Mouse (Mus musculus) CH12.LX (cell line): ENCODE measurements around the gene Chst8. TPM values are rescaled to one million over a fixed set of nuclear protein-coding genes. Genes with fewer than 3 reads are reported as not detected.

Experiments
- DNase-seq: peaks from one replicate; pipeline ENCODE4 v3.0.0-alpha.2; 2013; ENCODE audit errors: extremely low read depth
- H3K27ac ChIP-seq: 2 replicates; pipeline ENCODE4 v1.5.1; 2012; ENCODE audit warnings: low read depth, mild to moderate bottlenecking, control low read depth, moderate library complexity; ENCODE audit not compliant: insufficient read depth
- H3K27me3 ChIP-seq: replicated peaks from 2 replicates; pipeline ENCODE3; 2012; ENCODE audit warnings: inconsistent platforms
- H3K36me3 ChIP-seq, 2 experiments: replicated peaks in 1 of 2; 2 replicates each; pipeline versions ENCODE3 to v1.6.1; 2012; ENCODE audit warnings: inconsistent platforms in 1 of 2, low read length in 1 of 2, mild to moderate bottlenecking in 1 of 2, mixed read lengths in 1 of 2, moderate library complexity in 1 of 2; ENCODE audit not compliant: control insufficient read depth in 1 of 2, insufficient read depth in 1 of 2
- H3K4me1 ChIP-seq, 2 experiments: 2 replicates each; pipeline ENCODE4 v1.6.1; 2012; ENCODE audit warnings: inconsistent platforms in 1 of 2, moderate library complexity in 1 of 2; ENCODE audit not compliant: insufficient read depth in 2 of 2, control insufficient read depth in 1 of 2
- H3K4me2 ChIP-seq: 2 replicates; pipeline ENCODE4 v1.6.1; 2012; ENCODE audit warnings: low read depth, mild to moderate bottlenecking, control low read depth; ENCODE audit not compliant: poor library complexity, insufficient read depth, severe bottlenecking
- H3K4me3 ChIP-seq, 3 experiments: fragments of 150-350 bp in 1 of 3; sonication (generic) in 1 of 3; replicated peaks in 1 of 3; 2 replicates each; pipeline versions ENCODE3 to v1.5.1; 2011 to 2012; ENCODE audit warnings: low read depth in 2 of 3, low read length in 2 of 3, mild to moderate bottlenecking in 2 of 3, moderate library complexity in 2 of 3, control low read depth in 1 of 3, improper control_type of control experiment in 1 of 3, inconsistent platforms in 1 of 3, mixed read lengths in 1 of 3; ENCODE audit not compliant: poor library complexity in 1 of 3
- H3K79me2 ChIP-seq: replicated peaks from 2 replicates; pipeline ENCODE4 v1.6.1; 2012; ENCODE audit warnings: mild to moderate bottlenecking, moderate library complexity; ENCODE audit not compliant: control insufficient read depth, poor library complexity, insufficient read depth, severe bottlenecking; ENCODE audit errors: extremely low read depth
- H3K9ac ChIP-seq: 2 replicates; pipeline ENCODE4 v1.6.1; 2012; ENCODE audit warnings: low read depth, mild to moderate bottlenecking, control low read depth, moderate library complexity; ENCODE audit not compliant: insufficient read depth
- H3K9me3 ChIP-seq: replicated peaks from 2 replicates; pipeline ENCODE3; 2012; ENCODE audit warnings: low read length, inconsistent platforms, mixed read lengths
- BHLHE40 ChIP-seq: IDR thresholded peaks from 2 replicates; pipeline ENCODE4 v1.6.1; 2011; ENCODE audit warnings: mild to moderate bottlenecking, low read depth, low read length, improper control_type of control experiment
- CHD1 ChIP-seq: IDR thresholded peaks from 2 replicates; pipeline ENCODE4 v1.6.1; 2012; ENCODE audit warnings: low read depth, low read length, improper control_type of control experiment, inconsistent platforms
- CTCF ChIP-seq, 2 experiments: IDR thresholded peaks in 1 of 2; conservative IDR thresholded peaks in 1 of 2; 2 replicates each; pipeline ENCODE4 v1.5.1; 2011 to 2012; ENCODE audit warnings: low read depth in 2 of 2, low read length in 2 of 2, improper control_type of control experiment in 1 of 2, inconsistent platforms in 1 of 2, mild to moderate bottlenecking in 1 of 2, moderate library complexity in 1 of 2
- ELF1 ChIP-seq: IDR thresholded peaks from 2 replicates; pipeline ENCODE4 v1.6.1; 2014; ENCODE audit warnings: low read depth, mild to moderate bottlenecking, inconsistent platforms, low read length, improper control_type of control experiment
- ETS1 ChIP-seq: conservative IDR thresholded peaks from 2 replicates; pipeline ENCODE4 v1.6.1; 2012; ENCODE audit warnings: low read depth, mild to moderate bottlenecking, inconsistent platforms, low read length, improper control_type of control experiment, moderate library complexity
- GABPA ChIP-seq: IDR thresholded peaks from 2 replicates; pipeline ENCODE4 v1.6.1; 2012; ENCODE audit warnings: low read depth, low read length, improper control_type of control experiment, inconsistent platforms; ENCODE audit not compliant: insufficient replicate concordance
- HCFC1 ChIP-seq: IDR thresholded peaks from 2 replicates; pipeline ENCODE4 v1.6.1; 2012; ENCODE audit warnings: low read depth, mild to moderate bottlenecking, inconsistent platforms, low read length, improper control_type of control experiment
- JUND ChIP-seq: conservative IDR thresholded peaks from 2 replicates; pipeline ENCODE4 v1.6.1; 2011; ENCODE audit warnings: low read depth, low read length, improper control_type of control experiment
- KAT2A ChIP-seq: IDR thresholded peaks from 2 replicates; pipeline ENCODE4 v1.6.1; 2012; ENCODE audit warnings: low read length, improper control_type of control experiment, inconsistent platforms; ENCODE audit not compliant: insufficient replicate concordance
- MAFK ChIP-seq: IDR thresholded peaks from 2 replicates; pipeline ENCODE4 v1.6.1; 2011; ENCODE audit warnings: low read length, improper control_type of control experiment; ENCODE audit not compliant: insufficient replicate concordance
- MAX ChIP-seq: IDR thresholded peaks from 2 replicates; pipeline ENCODE4 v1.6.1; 2011; ENCODE audit warnings: low read length, improper control_type of control experiment
- MEF2A ChIP-seq: IDR thresholded peaks from 2 replicates; pipeline ENCODE4 v1.6.1; 2014; ENCODE audit warnings: low read depth, mild to moderate bottlenecking, inconsistent platforms, low read length, improper control_type of control experiment, borderline replicate concordance
- MXI1 ChIP-seq: IDR thresholded peaks from 2 replicates; pipeline ENCODE4 v1.6.1; 2011; ENCODE audit warnings: mild to moderate bottlenecking, low read depth, low read length, improper control_type of control experiment
- MYC ChIP-seq: IDR thresholded peaks from 2 replicates; pipeline ENCODE4 v1.6.1; 2011; ENCODE audit warnings: low read depth, mild to moderate bottlenecking, improper control_type of control experiment, low read length
- NRF1 ChIP-seq: IDR thresholded peaks from 2 replicates; pipeline ENCODE4 v1.6.1; 2014; ENCODE audit warnings: low read depth, mild to moderate bottlenecking, inconsistent platforms, low read length, improper control_type of control experiment, moderate library complexity
- PAX5 ChIP-seq: IDR thresholded peaks from 2 replicates; pipeline ENCODE4 v1.6.1; 2012; ENCODE audit warnings: low read length, inconsistent platforms, mixed read lengths
- POLR2AphosphoS2 ChIP-seq: IDR thresholded peaks from 2 replicates; pipeline ENCODE4 v1.6.1; 2011; ENCODE audit warnings: low read depth, low read length, improper control_type of control experiment
- RAD21 ChIP-seq: IDR thresholded peaks from 2 replicates; pipeline ENCODE4 v1.6.1; 2011; ENCODE audit warnings: low read depth, mild to moderate bottlenecking, low read length, improper control_type of control experiment, moderate library complexity
- SIN3A ChIP-seq: IDR thresholded peaks from 2 replicates; pipeline ENCODE4 v1.6.1; 2012; ENCODE audit warnings: low read length, improper control_type of control experiment, inconsistent platforms
- SMC3 ChIP-seq: IDR thresholded peaks from 2 replicates; pipeline ENCODE4 v1.6.1; 2011; ENCODE audit warnings: low read depth, low read length, improper control_type of control experiment
- TBP ChIP-seq: conservative IDR thresholded peaks from 2 replicates; pipeline ENCODE4 v1.6.1; 2011; ENCODE audit warnings: low read depth, low read length, improper control_type of control experiment
- TCF12 ChIP-seq: IDR thresholded peaks from 2 replicates; pipeline ENCODE4 v1.6.1; 2014; ENCODE audit warnings: low read depth, mild to moderate bottlenecking, inconsistent platforms, low read length, improper control_type of control experiment
- UBTF ChIP-seq: IDR thresholded peaks from 2 replicates; pipeline ENCODE4 v1.6.1; 2012; ENCODE audit warnings: low read depth, mild to moderate bottlenecking, inconsistent platforms, low read length, improper control_type of control experiment, moderate library complexity
- USF2 ChIP-seq: conservative IDR thresholded peaks from 2 replicates; pipeline ENCODE4 v1.6.1; 2011; ENCODE audit warnings: low read depth, low read length, improper control_type of control experiment
- ZC3H11A ChIP-seq: IDR thresholded peaks from 2 replicates; pipeline ENCODE4 v1.6.1; 2012; ENCODE audit warnings: low read depth, mild to moderate bottlenecking, inconsistent platforms, low read length, improper control_type of control experiment
- ZKSCAN1 ChIP-seq: IDR thresholded peaks from 2 replicates; pipeline ENCODE4 v1.6.1; 2012; ENCODE audit warnings: low read depth, inconsistent platforms, low read length, improper control_type of control experiment, borderline replicate concordance
- dilution Hi-C: fragments of 300-500 bp; cut with MboI; formaldehyde crosslinking; loops from 2 replicates; pipeline ENCODE4 v1.14.3; 2020; ENCODE audit warnings: low sequenced_read_pairs; ENCODE audit not compliant: extremely low pct_unique_long_range_greater_than_20kb, extremely low pct_ligation_motif_present
- in situ Hi-C: fragments of 300-500 bp; cut with MboI; formaldehyde crosslinking; loops from 3 replicates; pipeline ENCODE4 v1.14.3; 2019; ENCODE audit warnings: low sequenced_read_pairs, low pct_ligation_motif_present, low pct_unique_long_range_greater_than_20kb, mixed read lengths
- polyA plus RNA-seq: library from polyadenylated mRNA; unstranded; fragments of >175 nt; gene quantifications from 2 replicates; pipeline ENCODE4 v1.2.1, GENCODE M21; 2012; ENCODE audit warnings: low read depth; ENCODE audit not compliant: insufficient read length
- total RNA-seq, 2 experiments: library from RNA; depleted of rRNA; stranded (reverse); fragments of 300-350 nt in 1 of 2; fragments of >200 nt in 1 of 2; gene quantifications; 2 replicates each; pipeline ENCODE4 v1.2.3; 2012 to 2014

Chst8 gene
- total and polyA plus RNA-seq, 3 experiments: 0.13 to 0.27 (median 0.16) TPM

GRCm38 (mm10) chr7:34750350-34750749, 62.2 kb downstream of the Chst8 start:
- Histone ChIP-seq H3K4me3 (no peak overlapping the region), H3K9me3 (peaks cover 3% of the 10 kb centered on the region), H3K27me3 (no peaks in the 10 kb centered on the region), H3K4me1 (peaks cover 14 to 34% of the 10 kb centered on the region in 2 experiments), H3K4me2 (no peak overlapping the region), H3K9ac (no peak overlapping the region), H3K36me3 (no peaks in the 10 kb centered on the region), H3K27ac (no peak overlapping the region), H3K79me2 (no peaks in the 10 kb centered on the region)
- no peak for DNase-seq
- in situ Hi-C loops: no loop called here
- dilution Hi-C loops: no loop called here
- TF ChIP-seq UBTF: no peak
- TF ChIP-seq PAX5: no peak
- no peak for TF ChIP-seq TBP
- TF ChIP-seq ZC3H11A: no peak
- no peak for TF ChIP-seq SMC3
- TF ChIP-seq ETS1: no peak
- TF ChIP-seq MAX: no peak

- H3K4me2 ChIP-seq: no peak overlapping the region
- 0 out of 2 replicates have a peak, but pooled peaks have one; percentile 45 for TF ChIP-seq MYC
- peak; percentile 49 to 64 for TF ChIP-seq CTCF (conservative IDR thresholded peaks at IDR 0.05 in 1 of 2, IDR thresholded peaks at IDR 0.05 in 1 of 2; ENCODE audit: low read depth in 2 of 2, low read length in 2 of 2)
- 0 out of 2 replicates have a peak, but pooled peaks have one; percentile 25 for TF ChIP-seq MAX
- TF ChIP-seq TCF12: no peak
- no peak for TF ChIP-seq NRF1
- TF ChIP-seq BHLHE40: no peak
- peak; percentile 20; the same call in 1 of the 2 replicates for TF ChIP-seq SMC3
- no peak for TF ChIP-seq ZC3H11A
- peak; percentile 33 for TF ChIP-seq RAD21
- no peaks in the 10 kb centered on the region for H3K79me2 ChIP-seq
- peaks cover 18 to 39% of the 10 kb centered on the region in 2 experiments for H3K4me1 ChIP-seq
- H3K36me3 ChIP-seq: no peaks in the 10 kb centered on the region
- DNase-seq: peak; percentile 40
- dilution Hi-C loops: no loop called here
- in situ Hi-C loops: no loop called here
- peaks cover 3% of the 10 kb centered on the region for H3K9me3 ChIP-seq
- no peaks in the 10 kb centered on the region for H3K27me3 ChIP-seq
- no peak overlapping the region for H3K9ac ChIP-seq
- H3K27ac ChIP-seq: no peak overlapping the region
- H3K4me3 ChIP-seq: no peak overlapping the region
These were observed 62.8 kb downstream of the Chst8 start for GRCm38 (mm10) chr7:34749753-34750152.

- Histone ChIP-seq H3K4me1 (peaks cover 19 to 49% of the 10 kb centered on the region in 2 experiments), H3K27me3 (no peaks in the 10 kb centered on the region), H3K27ac (no peak overlapping the region), H3K9me3 (peaks cover 3% of the 10 kb centered on the region), H3K79me2 (no peaks in the 10 kb centered on the region), H3K4me3 (no peak overlapping the region), H3K36me3 (no peaks in the 10 kb centered on the region), H3K9ac (no peak overlapping the region), H3K4me2 (no peak overlapping the region)
- peak; percentile 62 for DNase-seq
- dilution Hi-C loops (no loop called here), in situ Hi-C loops (no loop called here)
- TF ChIP-seq MEF2A (no peak), BHLHE40 (peak; percentile 69), ZKSCAN1 (no peak), JUND (no peak), SIN3A (no peak), TCF12 (peak; percentile 58; the same call in 1 of the 2 replicates), MAFK (no peak), USF2 (no peak), HCFC1 (no peak), KAT2A (no peak), MXI1 (no peak), CHD1 (no peak), ETS1 (peak; percentile 43), GABPA (no peak), MYC (no peak), ELF1 (no peak), POLR2AphosphoS2 (no peak)
These were observed 64.0 kb downstream of the Chst8 start for GRCm38 (mm10) chr7:34748501-34748900.
